Mouse (Mus musculus) spleen, postnatal 36 days (tissue): ENCODE measurements at regions not wholly inside any gene's neighbourhood (a gene's known extent, or its start where the extent isn't known, plus 50 kb on each side); places are given as distances from the start of the nearest gene placed in this dataset.

Experiments
- DNase-seq, 2 experiments: peaks; one replicate each; pipeline ENCODE4 v3.0.0; 2022; ENCODE audit warnings: low spot score in 2 of 2, mixed read lengths in 1 of 2

DNA sequence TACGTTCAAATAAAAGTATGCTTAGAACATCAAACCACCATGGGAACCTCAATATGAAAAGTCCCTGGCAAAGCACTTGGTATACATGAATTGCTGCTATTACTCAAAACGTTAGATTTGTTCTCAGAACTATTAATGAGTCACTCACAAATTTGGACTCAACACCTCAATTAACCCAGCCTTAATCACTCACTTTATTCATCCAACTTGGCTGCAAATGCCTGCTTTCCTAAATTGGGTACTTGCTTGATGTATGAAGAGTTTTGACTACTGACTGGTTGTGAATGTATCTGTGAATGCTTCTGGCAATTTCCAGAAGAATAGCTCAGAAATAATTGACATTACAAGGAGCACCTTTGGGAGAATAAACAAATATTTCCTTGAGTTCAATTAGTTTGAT, 308.6 kb downstream of the Arl4a start:
- no peak for DNase-seq

DNA sequence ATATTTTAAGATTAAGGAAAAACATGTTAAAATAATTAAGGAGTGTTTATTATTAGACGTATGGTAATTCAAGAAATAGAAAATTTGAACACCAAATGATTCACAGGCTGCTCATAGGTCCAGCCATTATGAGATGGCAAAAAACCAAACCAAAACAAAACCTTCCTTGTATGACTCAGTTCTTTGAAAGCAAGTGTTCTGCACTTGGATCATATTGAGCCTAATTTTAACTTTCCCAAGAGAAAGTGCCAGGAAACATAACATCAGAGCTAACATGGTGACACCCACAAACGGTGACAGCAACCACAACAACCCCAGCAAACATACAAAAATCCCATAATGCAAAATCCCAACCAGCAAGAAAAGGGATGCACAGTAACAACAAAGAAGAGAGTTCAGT, 313.7 kb downstream of the Arl4a start:
- no peak for DNase-seq

DNA sequence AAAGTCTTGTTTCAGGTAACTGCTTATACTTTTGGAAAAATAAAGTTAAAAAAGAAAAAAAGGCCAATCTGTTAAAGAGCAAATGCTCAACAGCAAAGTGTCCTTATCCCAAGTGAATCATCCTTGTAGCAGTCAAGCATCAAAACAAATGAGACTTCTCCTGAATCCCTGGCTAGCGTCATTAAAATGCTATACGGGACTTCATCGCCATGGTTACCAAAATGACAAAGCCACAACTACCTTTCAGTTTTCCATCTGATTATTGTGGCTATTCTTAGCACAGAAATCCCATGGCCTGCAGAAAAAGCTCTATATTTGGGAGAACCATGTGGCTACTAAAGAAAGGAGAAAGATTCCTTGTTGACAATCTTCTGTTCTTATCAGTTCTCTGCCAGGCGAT, 322.7 kb downstream of the Arl4a start:
- DNase-seq = no peak

DNA sequence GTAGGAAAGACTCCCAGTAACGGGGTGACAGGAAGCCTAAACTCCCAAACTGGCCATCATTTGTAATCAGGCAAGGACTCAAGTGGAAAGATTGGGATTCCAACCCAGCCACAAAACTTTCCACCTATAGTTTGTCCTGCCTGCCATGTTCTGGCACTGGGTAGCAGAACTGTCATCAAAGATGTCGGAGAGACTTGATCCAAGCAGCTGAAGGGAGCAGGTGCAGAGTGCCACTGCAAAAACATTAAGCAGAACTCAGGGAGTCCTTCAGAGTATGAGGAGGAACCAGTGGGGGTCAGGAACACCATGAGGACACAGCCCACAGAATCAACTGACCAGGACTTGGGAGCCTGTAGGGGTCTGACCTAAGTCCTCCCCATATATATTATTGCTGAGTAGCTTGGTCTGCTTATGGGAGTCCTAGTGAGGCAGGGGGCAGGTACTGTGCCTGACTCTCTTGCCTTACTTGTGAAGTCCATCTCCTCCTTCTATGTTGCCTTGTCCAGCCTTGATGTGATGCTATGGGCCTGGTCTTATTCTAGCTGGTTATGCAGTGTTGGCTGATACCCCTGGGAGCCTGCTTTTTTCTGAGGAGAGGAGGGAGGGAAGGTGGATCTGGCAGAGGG, 323.5 kb downstream of the Arl4a start:
- no peak for DNase-seq

DNA sequence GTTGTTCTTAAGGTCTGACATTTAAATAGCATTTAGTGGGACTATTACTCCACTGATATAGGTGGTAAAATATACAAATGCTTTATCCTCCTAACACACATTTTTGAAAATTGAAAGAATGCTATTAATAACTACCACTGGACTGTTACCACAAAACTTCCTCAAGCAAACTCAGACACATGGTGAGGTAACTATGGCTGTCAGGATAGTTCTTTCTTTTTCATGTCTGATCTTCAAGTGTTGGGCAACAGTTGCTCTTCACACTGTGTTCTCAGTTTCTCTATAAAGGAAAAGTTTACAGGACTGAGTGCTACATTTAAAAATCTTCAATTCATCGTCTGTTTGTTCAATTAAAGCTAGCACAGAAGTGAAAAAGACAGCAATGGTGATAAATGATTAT, 326.0 kb downstream of the Arl4a start:
- no peak for DNase-seq

DNA sequence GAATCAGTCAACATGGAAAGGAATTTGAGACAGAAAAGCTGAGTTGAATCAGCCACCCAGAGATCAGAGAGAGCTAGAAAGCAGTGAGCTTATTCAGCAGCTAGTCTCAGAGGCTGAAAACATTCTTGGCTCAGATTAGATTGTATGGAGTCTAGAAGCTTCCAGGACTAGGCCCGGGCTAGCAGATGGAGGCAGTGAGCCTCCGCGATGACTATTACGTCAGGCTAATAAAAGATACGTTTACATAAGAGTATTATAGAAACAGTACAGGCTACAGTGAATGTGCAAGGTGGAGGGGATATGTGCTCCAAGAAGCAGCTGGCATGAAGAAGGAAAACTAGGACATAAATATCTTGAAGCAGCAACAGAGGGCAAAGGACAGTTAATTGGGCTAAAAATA, 328.0 kb downstream of the Arl4a start:
- DNase-seq = no peak

DNA sequence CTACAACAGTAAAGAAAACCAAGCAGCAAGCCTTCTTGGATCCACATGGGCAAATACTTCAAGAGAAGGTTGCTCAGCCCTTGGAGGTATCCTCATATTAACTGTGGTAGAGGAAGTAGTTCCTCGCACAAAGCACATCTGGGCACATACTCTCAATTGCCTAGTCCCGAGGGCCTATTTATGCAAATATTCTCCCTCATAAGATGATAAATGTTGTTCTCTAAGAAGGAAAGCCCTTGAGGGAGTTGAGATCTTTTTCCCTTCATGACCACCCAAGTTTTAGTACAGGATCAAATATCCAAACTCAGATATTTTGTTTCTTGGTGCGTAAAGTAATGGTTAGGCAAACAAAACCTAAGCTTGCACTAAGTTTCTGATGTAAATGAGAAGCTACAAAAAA, 340.6 kb downstream of the Arl4a start:
- no peak for DNase-seq

DNA sequence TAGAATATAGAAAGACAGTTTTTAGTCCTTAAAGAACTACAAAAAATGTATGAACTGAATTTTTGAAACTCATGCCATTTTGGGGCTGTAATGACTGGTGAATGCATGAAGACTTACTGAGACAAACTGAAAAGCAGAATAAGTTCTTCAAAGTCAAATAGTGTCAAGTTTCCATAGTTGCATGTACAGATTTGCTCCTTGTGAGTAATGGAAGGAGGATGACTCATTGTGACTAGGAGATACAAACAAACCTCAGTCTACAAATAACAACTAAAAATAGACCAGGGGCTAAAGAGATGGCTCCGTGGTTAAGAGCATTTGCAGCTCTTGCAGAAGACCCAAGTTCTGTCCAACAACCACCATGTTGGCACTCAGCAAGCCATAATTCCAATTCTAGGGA, 342.5 kb downstream of the Arl4a start:
- no peak for DNase-seq

DNA sequence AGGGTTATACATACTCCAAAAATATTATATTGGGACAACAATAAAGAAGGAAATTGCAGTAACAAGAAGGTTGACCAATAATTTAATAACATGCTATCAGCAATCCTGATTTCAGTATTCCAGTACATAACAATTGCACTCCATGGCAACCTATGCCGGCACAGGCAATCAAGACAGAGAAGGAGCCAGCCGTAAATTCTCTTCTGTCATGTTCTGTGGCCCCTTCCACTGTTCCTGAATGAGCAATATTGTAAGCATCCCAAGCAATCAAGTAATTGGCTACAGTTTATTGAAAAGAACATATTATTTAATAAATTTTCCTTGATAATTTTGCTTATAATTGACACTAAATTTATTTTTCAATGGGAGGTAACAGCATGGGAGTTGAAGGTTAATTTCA, 345.8 kb downstream of the Arl4a start:
- no peak for DNase-seq

DNA sequence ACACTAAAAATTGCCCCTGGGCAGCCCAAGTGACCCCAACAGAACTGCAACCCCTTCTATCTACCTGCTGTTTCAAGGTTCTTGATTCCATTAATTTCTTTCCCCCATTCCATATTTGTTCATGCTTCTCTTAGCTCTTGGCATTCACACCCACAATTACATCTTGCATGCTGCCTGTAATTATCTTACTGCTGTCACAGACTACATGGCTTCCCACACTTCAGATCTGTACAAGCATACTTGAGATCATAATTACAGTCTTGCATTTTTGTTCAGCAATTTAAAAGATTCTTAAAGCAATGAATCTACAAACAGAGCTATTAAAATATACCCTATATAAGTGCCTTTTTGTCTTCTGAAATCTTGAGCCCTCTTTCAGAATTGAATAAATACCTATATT, 352.4 kb downstream of the Arl4a start:
- no peak for DNase-seq

DNA sequence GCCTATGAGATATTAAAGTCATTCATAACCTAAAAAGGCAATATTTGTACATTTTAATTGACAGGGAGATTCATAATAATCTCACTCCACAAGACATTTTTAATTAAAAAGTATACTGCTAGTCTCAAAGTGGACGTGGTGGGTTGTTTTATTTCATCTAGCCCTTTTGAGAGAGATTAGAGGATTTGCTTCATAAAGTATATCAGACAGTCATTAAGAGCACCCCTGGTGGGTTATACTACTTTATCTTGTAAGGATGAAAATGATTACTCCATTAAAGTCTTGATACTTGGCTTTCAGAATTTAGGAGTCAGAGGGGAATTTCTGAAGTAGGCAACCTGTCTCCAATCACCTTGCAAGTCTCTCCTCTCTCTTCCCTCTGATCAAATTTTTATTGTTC, 355.7 kb downstream of the Arl4a start:
- DNase-seq = no peak

DNA sequence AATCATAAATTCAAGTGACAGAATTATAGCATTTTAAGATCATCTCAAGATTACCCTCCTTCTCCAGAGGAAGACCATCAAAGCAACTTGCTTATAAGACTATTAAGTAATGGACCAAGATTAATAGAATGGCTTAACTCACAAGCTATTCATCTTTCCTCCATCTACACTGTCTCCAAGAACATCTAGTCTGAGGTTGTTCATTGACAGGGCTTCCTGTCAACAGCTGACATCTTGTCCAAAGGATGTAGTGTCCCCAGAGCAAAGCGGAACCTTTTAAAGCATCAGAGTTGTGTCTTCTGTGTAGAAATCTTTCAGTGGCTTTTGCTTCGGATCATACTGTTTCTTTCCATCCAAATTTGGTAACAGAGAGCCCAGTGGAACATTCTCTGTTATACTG, 362.2 kb downstream of the Arl4a start:
- DNase-seq = no peak

DNA sequence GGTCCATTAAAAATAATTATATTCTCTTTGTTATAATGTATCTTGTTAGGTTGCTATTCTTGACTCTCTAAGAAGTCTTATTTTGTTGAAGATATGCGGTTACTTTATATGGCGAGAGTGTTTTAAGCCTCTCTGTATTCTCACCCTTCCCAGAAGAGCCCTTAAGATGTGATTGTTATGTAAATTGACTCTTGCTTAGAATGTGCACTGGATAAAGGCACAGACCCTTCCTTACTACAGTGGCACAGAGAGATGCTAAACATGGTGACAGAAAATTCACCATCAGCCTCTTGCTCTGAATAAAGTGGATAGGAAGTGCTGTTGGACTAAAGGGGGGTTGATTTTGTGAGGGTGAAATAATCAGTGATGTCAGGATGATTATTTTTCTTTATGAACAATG, 370.1 kb downstream of the Arl4a start:
- DNase-seq = no peak

DNA sequence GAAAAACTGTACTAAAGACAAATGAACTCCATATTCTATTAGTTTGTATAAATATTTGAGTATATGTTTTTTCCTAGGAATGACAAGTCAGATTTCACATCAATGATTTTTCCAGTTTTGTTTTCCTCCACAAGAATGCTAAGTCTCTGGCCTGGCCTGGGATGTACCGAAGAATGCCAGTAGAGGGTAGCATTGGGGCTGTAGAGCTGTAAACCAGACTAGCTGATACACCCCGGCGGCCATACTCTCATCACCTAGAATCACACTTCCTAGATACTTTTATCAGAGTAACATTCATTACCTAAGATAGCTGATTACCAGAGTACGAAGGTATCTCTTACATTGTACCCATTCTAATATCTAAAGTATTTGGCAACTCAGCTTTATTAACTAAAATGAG, 372.4 kb downstream of the Arl4a start:
- peak; percentile 8 to 11 for DNase-seq

DNA sequence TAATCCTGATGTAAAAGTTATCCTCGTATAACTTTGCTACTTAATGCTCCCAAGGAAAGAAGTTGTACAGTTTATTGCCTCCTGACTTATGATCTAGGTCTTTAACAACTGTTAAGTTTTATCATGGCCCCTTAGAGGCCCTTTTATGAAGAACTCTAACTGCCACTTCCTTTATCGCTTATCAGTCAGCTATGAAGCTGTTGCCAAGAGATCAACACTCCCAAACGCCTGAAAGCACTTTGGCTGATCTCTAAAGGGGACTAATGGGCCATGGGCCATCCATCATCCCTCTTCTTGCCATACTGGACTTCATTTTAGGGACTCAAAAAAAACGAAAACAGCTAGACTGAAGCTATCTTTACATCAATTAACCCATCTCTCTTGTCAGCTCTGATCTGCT, 377.4 kb downstream of the Arl4a start:
- no peak for DNase-seq

DNA sequence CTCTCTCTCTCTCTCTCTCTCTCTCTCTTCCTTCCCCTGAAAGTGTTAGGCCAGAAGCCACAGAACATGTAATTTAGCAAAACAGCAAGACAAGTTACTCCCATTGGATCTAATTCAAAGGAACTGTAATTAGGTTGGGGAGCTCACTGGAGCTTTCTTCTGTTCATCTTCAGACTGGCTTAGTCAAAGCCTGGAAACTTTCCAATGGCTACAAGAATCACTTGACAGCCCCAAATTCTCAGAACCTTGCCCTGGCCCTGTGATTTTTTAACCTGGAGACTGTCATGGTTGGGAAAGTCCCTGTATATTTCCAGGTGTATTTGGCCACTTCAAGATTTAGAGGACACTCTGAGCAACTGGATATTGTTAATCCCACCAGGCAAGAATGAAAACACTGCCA, 381.2 kb downstream of the Arl4a start:
- DNase-seq = no peak

DNA sequence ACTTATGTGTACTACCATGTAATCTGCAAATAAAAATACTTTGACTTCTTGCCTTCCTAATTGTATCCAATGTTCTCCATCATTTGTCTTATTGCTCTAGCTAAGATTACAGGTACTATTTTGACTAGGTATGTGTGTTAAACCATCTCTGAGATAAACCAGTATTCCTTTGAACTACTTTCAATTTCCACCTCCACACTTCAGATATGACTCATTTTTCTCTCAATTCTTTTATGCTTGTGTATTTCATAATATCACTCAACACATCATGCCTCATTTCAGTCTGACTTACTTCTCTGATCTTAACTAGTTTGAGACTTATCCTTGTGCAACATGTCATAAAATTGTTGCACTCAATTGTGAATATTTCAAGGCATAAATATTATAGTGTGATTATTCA, 388.9 kb downstream of the Arl4a start:
- DNase-seq = no peak

DNA sequence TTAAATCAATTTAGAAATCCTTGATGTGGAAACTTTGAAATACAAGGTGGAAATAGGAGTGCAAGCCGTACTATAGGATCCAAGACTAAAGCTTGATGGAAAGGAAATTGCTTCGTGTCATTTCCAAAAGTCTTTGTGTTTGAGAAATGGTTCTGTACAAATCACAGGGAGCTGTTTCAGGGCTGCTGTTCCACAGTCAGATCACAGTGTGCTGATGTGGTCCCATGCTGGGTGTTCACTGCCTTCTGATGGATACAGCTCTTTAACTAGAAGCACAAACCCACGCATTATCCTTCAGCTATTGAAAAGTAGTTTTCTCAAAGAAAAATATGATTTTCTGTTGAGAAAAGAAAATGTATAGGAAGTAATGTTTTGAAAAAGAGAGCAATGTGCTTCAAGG, 391.3 kb downstream of the Arl4a start:
- DNase-seq = no peak

DNA sequence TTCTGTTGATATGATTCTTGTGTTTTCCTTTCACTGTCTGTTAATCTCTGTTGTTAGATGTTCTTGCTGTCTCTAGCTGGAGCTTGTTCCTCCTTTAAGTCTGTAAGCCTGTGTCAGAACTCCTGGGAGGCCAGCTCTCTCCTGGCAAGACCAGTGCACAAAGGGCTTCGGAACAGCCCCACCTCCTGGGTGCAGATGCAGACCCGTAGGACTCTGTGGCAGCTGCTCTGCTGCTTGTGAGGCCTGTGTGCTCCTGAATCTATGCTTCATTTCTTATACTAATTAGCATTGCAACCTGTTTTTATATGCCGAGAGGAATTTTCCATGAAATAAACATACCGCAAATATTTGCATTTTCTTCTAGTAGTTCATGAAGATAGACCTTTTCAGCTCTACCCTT, 392.2 kb downstream of the Arl4a start:
- DNase-seq = no peak

DNA sequence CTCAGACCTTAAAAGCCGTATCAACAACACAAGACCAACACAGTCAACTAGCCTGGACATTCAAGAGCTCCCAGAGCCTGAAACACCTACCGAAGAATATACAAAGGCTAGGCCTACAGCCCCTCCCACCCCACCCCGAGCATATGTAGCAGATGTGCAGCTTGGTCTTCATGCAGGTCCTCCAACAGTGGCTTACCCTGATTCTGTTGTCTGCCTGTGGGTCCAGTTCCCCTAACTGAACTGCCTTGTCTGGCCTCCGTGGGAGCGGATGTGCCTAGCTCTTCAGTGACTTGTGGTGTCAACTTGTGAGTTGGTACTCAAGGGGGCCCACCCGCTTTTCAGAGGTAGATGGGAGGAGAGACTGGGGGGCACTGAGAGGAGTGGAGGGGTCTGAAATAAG, 398.6 kb downstream of the Arl4a start:
- no peak for DNase-seq

DNA sequence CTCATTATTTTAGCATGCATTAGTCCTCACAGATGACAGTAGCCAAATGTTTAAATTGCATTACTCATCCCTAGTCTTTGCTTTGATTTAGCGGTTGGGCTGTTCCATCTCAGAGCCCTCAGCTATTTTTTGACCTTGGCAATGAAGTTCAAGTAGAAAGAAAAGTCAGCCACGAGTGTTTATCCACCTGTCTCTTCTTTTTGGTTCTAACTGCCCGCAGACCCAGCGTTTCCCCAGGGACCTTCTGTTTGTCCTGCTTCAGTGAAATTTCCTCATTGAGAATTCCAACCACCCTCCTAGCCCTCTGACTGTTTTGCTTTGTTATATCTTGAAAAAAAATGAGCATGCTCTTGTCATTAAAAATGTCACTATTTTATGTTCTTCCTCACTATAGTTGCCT, 403.5 kb downstream of the Arl4a start:
- DNase-seq = no peak

DNA sequence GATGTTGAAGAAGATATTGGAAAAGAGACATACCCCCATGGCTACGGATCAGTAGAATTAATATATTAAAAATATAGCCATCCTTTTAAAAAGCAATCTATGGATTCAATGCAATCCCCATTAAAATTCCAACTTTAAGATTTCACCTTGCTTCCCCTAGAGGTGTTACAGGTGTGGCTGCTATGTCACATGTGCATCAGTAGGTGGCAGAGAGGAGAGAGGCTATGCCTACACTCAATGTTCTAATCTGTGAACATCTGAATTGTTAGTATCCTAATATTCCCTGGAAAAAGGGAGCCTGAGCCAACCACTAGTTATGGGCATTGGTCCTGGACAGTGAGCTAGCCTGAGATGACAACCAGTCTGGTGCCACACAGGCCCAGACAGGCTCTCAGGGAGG, 416.6 kb downstream of the Arl4a start:
- no peak for DNase-seq

DNA sequence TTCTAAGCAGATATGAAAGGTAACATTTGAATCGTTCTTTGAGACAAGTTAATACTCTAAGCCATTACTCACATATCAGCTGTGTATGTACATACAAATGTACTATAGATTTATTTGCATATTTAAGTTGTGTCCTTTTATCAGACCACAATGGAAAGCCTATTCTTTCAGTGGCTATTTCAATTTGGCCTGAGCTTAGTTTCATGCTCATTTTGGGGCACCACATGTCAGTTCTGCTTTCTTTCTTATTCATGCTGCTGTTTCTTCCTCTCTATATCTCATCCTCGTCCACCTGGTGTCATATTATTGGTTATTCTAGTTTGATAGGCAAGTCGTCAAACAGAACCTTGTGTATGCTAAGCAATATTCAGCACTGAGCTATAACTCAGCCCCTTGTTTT, 432.5 kb downstream of the Arl4a start:
- no peak for DNase-seq

DNA sequence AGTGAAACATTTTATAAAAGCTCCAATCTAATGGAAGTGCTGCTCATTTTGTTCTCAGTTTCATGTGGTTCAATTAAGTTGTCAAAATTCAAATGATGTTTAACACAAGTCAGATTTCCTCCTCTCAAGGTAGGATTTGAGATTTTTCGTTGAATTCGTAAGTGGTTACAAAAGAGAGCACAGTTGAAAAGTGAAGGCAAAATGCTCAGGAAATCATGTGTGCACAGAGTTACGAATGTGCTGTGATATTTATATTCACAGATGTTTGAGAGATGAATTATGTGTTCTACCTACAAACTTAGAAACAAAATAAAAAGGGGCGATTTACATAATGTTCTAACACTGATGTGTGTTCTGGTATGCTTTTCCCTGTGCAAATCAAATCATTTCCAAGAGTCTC, 433.1 kb downstream of the Arl4a start:
- DNase-seq = no peak

DNA sequence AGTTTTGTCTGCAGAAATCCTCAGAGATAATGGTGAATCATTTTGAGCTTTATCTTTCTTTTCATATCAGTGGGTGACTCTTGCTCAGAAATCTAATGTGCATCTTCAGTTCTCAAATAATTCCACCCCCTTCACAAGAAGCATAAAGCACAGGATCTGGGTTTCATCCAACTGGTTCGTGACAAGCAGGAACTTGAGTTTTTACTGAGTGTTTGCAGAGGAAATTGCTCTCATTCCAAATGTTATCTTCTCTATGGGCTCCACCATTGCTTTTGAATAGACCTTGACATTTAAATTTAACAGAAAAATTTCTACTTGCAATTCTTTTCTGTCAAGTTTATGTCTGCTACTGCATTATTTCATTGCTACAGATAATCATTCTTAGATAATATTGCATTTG, 443.1 kb downstream of the Arl4a start:
- no peak for DNase-seq
